18 mouse cellular contexts compared by ENCODE assay signal in genomic region chr10:105763959-105764358, GRCm38 (mm10).
DNase-seq lines count a peak whose midpoint lies in the region; ATAC-seq lines count a peak whose summit lies in the region.
"Had no signal": no experiment of that assay in that cellular context is flagged by ENCODE, and none has a peak within 500 bp of the region (broad histone marks: within the 10 kb centered on the region; RNA-seq: fewer than 3 reads in every experiment).

No protein-coding gene starts in this region.

- DNase-seq in A20 (ENCODE audit: low read depth, low spot score), result peak; percentile 27
- DNase-seq in adrenal gland, postnatal 10 days, result no peak
- no peak for DNase-seq in right cerebral cortex, adult 2 months (ENCODE audit: low spot score in 2 of 2)
- DNase-seq: adrenal gland, adult 8-10 months; adrenal gland, postnatal 25 days; cerebellum, adult 11 months; cerebellum, adult 18-20 months; cerebellum, adult 8-10 months; cerebellum, postnatal 10 days; cerebellum, postnatal 25 days; embryo, embryonic 11 days had no signal

- ATAC-seq in common myeloid progenitor, adult 5-6 weeks (replicated peaks; ENCODE audit: low read depth, poor library complexity, severe bottlenecking), result 0 out of 2 replicates have a peak, but pooled peaks have one; percentile 42
- ATAC-seq in megakaryocyte, adult 5-6 weeks (ENCODE audit: poor library complexity, severe bottlenecking), result peak; percentile 64
- no peak for ATAC-seq in megakaryocyte-erythroid progenitor cell, adult 5-6 weeks (replicated peaks; ENCODE audit: low FRiP score, low TSS enrichment, poor library complexity, severe bottlenecking)
- ATAC-seq: activated CD4-positive, CD25-positive, alpha-beta regulatory T cell, adult 4 months; forebrain, embryonic 14.5 days; forebrain, embryonic 16.5 days; Patski had no signal
